Mouse (Mus musculus) ES-Bruce4 (cell line): ENCODE measurements around the gene Pitpna. TPM values are rescaled to one million over a fixed set of nuclear protein-coding genes. Genes with fewer than 3 reads are reported as not detected.

ENCODE experiments used
- H3K27ac ChIP-seq: 2 replicates; pipeline ENCODE4 v1.5.1; 2012; ENCODE audit warnings: low read length, inconsistent platforms; ENCODE audit not compliant: insufficient read depth
- H3K27me3 ChIP-seq: 2 replicates; pipeline ENCODE4 v1.6.1; 2012; ENCODE audit warnings: mild to moderate bottlenecking, low read length, inconsistent platforms; ENCODE audit not compliant: control insufficient read depth, poor library complexity, insufficient read depth, severe bottlenecking
- H3K36me3 ChIP-seq: 2 replicates; pipeline ENCODE4 v1.6.1; 2012; ENCODE audit warnings: inconsistent platforms, mild to moderate bottlenecking, low read length, moderate library complexity; ENCODE audit not compliant: control insufficient read depth, poor library complexity, insufficient read depth, severe bottlenecking
- H3K4me1 ChIP-seq: one replicate; pipeline ENCODE4 v1.8.1; 2011; ENCODE audit warnings: low read length; ENCODE audit not compliant: control insufficient read depth, insufficient read depth
- H3K4me3 ChIP-seq: 2 replicates; pipeline ENCODE4 v1.5.1; 2011; ENCODE audit warnings: low read depth, mild to moderate bottlenecking, low read length
- H3K9ac ChIP-seq: 2 replicates; pipeline ENCODE4 v1.6.1; 2012; ENCODE audit warnings: low read depth, mild to moderate bottlenecking, inconsistent platforms; ENCODE audit not compliant: poor library complexity, severe bottlenecking
- H3K9me3 ChIP-seq: replicated peaks from 2 replicates; pipeline ENCODE4 v1.6.1; 2012; ENCODE audit warnings: mild to moderate bottlenecking, low read length, inconsistent platforms; ENCODE audit not compliant: control insufficient read depth, poor library complexity, insufficient read depth, severe bottlenecking
- CTCF ChIP-seq: IDR thresholded peaks from one replicate; pipeline ENCODE4 v1.8.1; 2011; ENCODE audit warnings: low read depth, low read length
- EP300 ChIP-seq: IDR thresholded peaks from 2 replicates; pipeline ENCODE4 v1.6.1; 2011; ENCODE audit warnings: low read depth, low read length; ENCODE audit not compliant: insufficient read depth
- POLR2A ChIP-seq: IDR thresholded peaks from one replicate; pipeline ENCODE4 v1.8.1; 2011; ENCODE audit warnings: low read length; ENCODE audit not compliant: insufficient read depth
- polyA plus RNA-seq: library from polyadenylated mRNA; stranded (reverse); fragments of >200 nt; gene quantifications from 2 replicates; pipeline ENCODE4 v1.2.4, GENCODE M21; 2011; ENCODE audit warnings: low read depth; ENCODE audit not compliant: missing spikeins, insufficient read depth, insufficient read length

Pitpna gene
- polyA plus RNA-seq, 1 experiment = 70.5 TPM

DNA sequence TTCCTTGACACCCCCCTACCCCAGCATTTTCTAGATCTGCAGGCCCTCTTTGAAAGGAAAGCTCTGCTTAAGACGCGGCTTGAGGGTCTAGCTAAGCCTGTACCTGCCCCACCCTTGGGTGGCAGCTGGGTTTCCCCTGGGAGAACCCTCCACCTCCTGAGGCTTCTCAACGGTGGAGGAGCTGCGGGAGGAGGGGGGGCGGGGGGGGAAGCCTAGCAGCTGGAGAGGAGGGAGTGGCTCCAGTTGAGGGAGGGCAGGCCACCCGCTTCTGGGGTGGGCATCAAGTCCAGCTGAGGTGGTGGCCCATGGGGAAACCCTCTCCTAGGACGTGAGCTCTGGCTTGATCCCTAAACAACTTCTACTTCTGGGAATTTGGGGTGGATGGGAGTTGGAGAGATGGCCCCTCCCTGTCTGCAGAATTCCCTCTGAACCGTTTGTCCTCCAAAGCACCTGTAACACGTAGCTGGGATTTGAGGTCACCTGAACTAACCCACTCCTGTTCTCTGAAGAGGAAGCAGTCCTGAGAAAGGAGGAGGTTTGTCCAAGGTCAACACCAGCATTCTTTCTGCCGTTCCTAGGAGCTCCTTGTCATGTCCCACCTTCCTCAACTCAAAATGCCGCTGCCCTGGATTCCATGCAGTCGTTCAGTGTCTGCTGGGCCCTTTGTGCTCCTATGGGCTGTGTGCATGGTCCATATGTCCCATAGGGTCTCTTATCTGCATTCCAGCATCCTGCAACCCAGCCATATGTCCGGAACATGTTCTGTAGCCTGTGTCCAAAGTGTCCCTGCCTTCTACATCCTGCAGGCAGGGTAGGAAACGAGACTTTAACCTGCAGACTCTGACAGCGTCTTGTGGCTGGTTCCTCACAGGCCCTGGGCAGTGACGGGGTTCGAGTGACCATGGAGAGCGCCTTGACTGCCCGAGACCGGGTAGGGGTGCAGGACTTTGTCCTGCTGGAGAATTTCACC lies 69.0 kb downstream of the Pitpna start:
- H3K4me3 ChIP-seq = peak overlapping the region; percentile 47
- no peak overlapping the region for H3K27ac ChIP-seq
- H3K9ac ChIP-seq = peak overlapping the region; percentile 77
- no peak for TF ChIP-seq EP300
- TF ChIP-seq POLR2A = no peak
- no peak for TF ChIP-seq CTCF
- H3K36me3 ChIP-seq = peaks cover 9% of the 10 kb centered on the region
- peaks cover 8% of the 10 kb centered on the region for H3K4me1 ChIP-seq
- no peaks in the 10 kb centered on the region for H3K9me3 ChIP-seq
- no peaks in the 10 kb centered on the region for H3K27me3 ChIP-seq

DNA sequence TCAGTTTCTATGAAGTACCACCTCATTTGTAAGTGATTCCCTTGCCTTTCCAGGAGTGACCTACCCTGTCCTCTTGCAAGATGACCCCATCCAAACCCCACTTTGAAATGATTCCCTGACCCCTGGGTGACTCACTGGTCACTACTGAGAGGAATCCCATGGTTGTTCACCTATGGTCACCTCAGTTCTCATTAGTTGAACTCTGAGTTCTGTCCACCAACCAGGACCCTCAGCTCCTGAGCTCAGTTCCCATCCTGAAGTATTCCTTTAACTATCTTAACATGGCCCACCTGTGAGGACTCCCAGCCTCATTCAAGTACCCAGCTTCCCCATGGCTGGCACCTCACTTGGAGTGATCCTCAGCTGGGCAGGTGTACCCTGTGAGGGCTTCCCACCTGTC lies 69.9 kb downstream of the Pitpna start:
- Histone ChIP-seq H3K9me3 (no peaks in the 10 kb centered on the region), H3K4me1 (peaks cover 8% of the 10 kb centered on the region), H3K27me3 (no peaks in the 10 kb centered on the region), H3K4me3 (no peak overlapping the region), H3K9ac (no peak overlapping the region), H3K36me3 (peaks cover 11% of the 10 kb centered on the region), H3K27ac (no peak overlapping the region)
- TF ChIP-seq CTCF (no peak), EP300 (no peak), POLR2A (no peak)

DNA sequence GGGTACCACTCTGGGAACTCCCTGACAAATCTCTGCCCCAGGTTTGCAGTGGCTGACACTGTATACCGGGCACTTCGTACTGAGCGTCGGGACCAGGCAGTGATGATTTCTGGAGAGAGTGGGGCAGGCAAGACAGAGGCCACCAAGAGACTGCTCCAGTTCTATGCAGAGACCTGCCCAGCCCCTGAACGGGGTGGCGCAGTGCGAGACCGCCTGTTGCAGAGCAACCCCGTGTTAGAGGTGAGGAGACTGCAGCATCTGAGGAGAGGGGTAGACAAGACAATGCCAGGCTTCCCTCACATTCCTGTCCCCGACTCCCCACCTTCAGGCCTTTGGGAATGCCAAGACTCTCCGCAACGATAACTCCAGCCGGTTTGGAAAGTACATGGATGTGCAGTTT lies 70.4 kb downstream of the Pitpna start:
- Histone ChIP-seq H3K9me3 (no peaks in the 10 kb centered on the region), H3K9ac (no peak overlapping the region), H3K36me3 (peaks cover 11% of the 10 kb centered on the region), H3K4me1 (peaks cover 8% of the 10 kb centered on the region), H3K27ac (no peak overlapping the region), H3K4me3 (no peak overlapping the region), H3K27me3 (no peaks in the 10 kb centered on the region)
- TF ChIP-seq CTCF (no peak), POLR2A (no peak), EP300 (no peak)

DNA sequence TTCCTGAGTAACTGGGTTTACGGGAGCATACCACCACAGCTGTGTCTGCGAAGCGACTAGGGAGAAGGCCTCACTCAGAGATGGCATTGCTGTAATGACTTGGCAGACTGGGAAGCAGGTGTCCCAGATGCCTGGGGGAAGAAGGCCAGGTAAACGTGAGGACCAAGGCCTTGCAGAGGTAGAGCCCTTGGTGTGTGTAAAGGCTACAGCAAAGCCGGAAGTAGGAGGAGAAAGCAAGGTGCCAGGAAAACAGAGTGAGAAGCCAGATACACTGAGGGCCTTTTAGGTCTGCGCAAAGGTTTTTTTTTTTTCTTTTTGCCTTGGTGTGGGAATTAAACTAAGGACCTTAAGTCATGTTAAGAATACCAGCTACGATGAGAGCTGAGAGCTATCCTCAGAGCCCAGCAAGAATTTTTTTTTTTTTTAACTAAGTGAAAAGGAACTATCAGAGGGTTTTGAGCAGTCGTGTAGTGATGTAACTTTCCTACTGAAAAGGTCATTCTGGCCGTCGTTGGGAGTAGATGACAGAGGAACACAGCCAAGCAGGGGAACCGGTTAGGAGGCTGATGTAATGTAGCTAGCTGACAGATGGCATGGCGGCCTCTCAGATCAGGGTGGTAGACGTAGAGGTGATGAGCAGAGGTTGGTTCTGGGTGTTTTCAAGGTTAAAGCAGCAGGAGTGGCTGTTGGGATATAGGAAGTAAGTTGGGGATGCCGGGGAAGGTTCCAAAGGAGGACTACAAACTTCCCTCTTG lies 71.3 kb downstream of the Pitpna start:
- no peak overlapping the region for H3K9ac ChIP-seq
- no peak overlapping the region for H3K4me3 ChIP-seq
- H3K27ac ChIP-seq = no peak overlapping the region
- peaks cover 11% of the 10 kb centered on the region for H3K36me3 ChIP-seq
- TF ChIP-seq POLR2A (no peak), EP300 (no peak), CTCF (no peak)
- peaks cover 8% of the 10 kb centered on the region for H3K4me1 ChIP-seq
- no peaks in the 10 kb centered on the region for H3K27me3 ChIP-seq
- no peaks in the 10 kb centered on the region for H3K9me3 ChIP-seq

DNA sequence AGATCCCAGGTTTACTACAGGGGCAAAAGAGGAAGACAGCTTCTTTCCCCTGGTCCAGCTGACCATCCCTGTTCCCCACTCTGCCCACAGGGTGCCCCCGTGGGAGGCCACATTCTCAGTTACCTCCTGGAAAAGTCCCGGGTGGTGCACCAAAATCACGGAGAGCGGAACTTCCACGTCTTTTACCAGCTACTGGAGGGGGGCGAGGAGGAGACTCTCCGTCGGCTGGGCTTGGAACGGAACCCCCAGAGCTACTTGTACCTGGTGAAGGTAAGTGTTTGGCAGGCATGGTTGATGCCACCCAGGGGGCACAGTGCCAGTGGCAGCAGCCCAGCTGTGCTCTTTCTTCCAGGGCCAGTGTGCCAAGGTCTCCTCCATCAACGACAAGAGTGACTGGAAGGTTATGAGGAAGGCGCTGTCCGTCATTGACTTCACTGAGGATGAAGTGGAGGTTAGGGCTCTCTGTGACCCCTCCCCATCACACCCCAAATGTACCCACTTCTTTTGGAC lies 72.2 kb downstream of the Pitpna start:
- Histone ChIP-seq H3K4me3 (no peak overlapping the region), H3K9ac (no peak overlapping the region), H3K27me3 (no peaks in the 10 kb centered on the region), H3K4me1 (peaks cover 4% of the 10 kb centered on the region), H3K36me3 (peaks cover 11% of the 10 kb centered on the region), H3K9me3 (no peaks in the 10 kb centered on the region), H3K27ac (no peak overlapping the region)
- TF ChIP-seq CTCF (no peak), POLR2A (no peak), EP300 (no peak)
